Mouse (Mus musculus) neural tube, embryonic 11.5 days (tissue): ENCODE results near the gene Kctd11. TPM values are rescaled to one million over a fixed set of nuclear protein-coding genes. Genes with fewer than 3 reads are reported as not detected.

Source experiments
- ATAC-seq: fragments of 200-750 bp; cut with Nextera tagmentation; 2 replicates; pipeline ENCODE4 v1.8.0; 2017; ENCODE audit warnings: moderate number of reproducible peaks, mild to moderate bottlenecking, moderate TSS enrichment, moderate library complexity; ENCODE audit not compliant: insufficient read depth, low FRiP score, low TSS enrichment
- DNase-seq: peaks from one replicate; pipeline ENCODE4 v3.0.0-alpha.2; 2015; ENCODE audit warnings: low spot score
- H3K27ac ChIP-seq: fragments of 300-500 bp; sonication (generic); 2 replicates; pipeline ENCODE4 v1.5.1; 2014; ENCODE audit warnings: low read depth, mild to moderate bottlenecking, low read length
- H3K27me3 ChIP-seq: fragments of 300-500 bp; sonication (generic); 2 replicates; pipeline ENCODE4 v1.6.1; 2014; ENCODE audit warnings: mild to moderate bottlenecking, low read length, mixed read lengths; ENCODE audit not compliant: control insufficient read depth, insufficient read depth
- H3K36me3 ChIP-seq: fragments of 300-500 bp; sonication (generic); 2 replicates; pipeline ENCODE4 v1.6.1; 2014; ENCODE audit warnings: mild to moderate bottlenecking, low read length, moderate library complexity, mixed read lengths; ENCODE audit not compliant: control insufficient read depth, insufficient read depth
- H3K4me1 ChIP-seq: fragments of 300-500 bp; sonication (generic); 2 replicates; pipeline ENCODE4 v1.6.1; 2014; ENCODE audit warnings: low read length, mixed read lengths; ENCODE audit not compliant: control insufficient read depth, insufficient read depth
- H3K4me2 ChIP-seq: fragments of 300-500 bp; sonication (generic); 2 replicates; pipeline ENCODE4 v1.6.1; 2014; ENCODE audit warnings: low read depth, mild to moderate bottlenecking, moderate library complexity
- H3K4me3 ChIP-seq: fragments of 300-500 bp; sonication (generic); 2 replicates; pipeline ENCODE4 v1.5.1; 2014; ENCODE audit warnings: low read depth, low read length
- H3K9ac ChIP-seq: fragments of 300-500 bp; sonication (generic); 2 replicates; pipeline ENCODE4 v1.6.1; 2014; ENCODE audit warnings: mild to moderate bottlenecking, low read length
- H3K9me3 ChIP-seq: fragments of 300-500 bp; sonication (generic); 2 replicates; pipeline ENCODE4 v1.6.1; 2016; ENCODE audit warnings: low read length; ENCODE audit not compliant: control insufficient read depth
- WGBS: fragments of 180-500 bp; shearing (Covaris S2); extraction: QIAGEN DNeasy Blood & Tissue Kit; methylation state at CpG from one replicate; pipeline ENCODE4 v1.1.7; 2014; 5-methylcytosine and 5-hydroxymethylcytosine counted together
- polyA plus RNA-seq: library from polyadenylated mRNA; unstranded; fragments of >200 nt; fragmentation: Nextera tagmentation; extraction: Ambion mirVana; gene quantifications from 2 replicates; pipeline ENCODE4 v1.2.1, GENCODE M21; 2014

Kctd11 gene
- polyA plus RNA-seq, 1 experiment from 2014 or later = 3.1 TPM

- ATAC-seq (no peak), DNase-seq (no peak)
- WGBS = 44% methylated on average over 9 of the region's 9 CpGs
- Histone ChIP-seq H3K4me1 (peaks cover 27% of the 10 kb centered on the region), H3K27ac (no peak overlapping the region), H3K4me2 (peak overlapping the region; percentile 99), H3K4me3 (peak overlapping the region; percentile 85), H3K9me3 (no peaks in the 10 kb centered on the region), H3K27me3 (no peaks in the 10 kb centered on the region), H3K36me3 (peaks cover 35% of the 10 kb centered on the region), H3K9ac (peak overlapping the region; percentile 85)
These were observed 33.8 kb upstream of the Kctd11 start for GRCm38 (mm10) chr11:69914917-69915430.

- Histone ChIP-seq H3K27ac (peak overlapping the region; percentile 79; the same call in 1 of the 2 replicates), H3K36me3 (peaks cover 39% of the 10 kb centered on the region), H3K27me3 (no peaks in the 10 kb centered on the region), H3K4me1 (peaks cover 22% of the 10 kb centered on the region), H3K9me3 (no peaks in the 10 kb centered on the region), H3K4me2 (peak overlapping the region; percentile 99), H3K4me3 (peak overlapping the region; percentile 85), H3K9ac (peak overlapping the region; percentile 85)
- DNase-seq (peak; percentile 35), ATAC-seq (no peak)
- WGBS = 3% methylated on average over 17 of the region's 17 CpGs
These were observed 33.2 kb upstream of the Kctd11 start for GRCm38 (mm10) chr11:69914372-69914764.

DNA sequence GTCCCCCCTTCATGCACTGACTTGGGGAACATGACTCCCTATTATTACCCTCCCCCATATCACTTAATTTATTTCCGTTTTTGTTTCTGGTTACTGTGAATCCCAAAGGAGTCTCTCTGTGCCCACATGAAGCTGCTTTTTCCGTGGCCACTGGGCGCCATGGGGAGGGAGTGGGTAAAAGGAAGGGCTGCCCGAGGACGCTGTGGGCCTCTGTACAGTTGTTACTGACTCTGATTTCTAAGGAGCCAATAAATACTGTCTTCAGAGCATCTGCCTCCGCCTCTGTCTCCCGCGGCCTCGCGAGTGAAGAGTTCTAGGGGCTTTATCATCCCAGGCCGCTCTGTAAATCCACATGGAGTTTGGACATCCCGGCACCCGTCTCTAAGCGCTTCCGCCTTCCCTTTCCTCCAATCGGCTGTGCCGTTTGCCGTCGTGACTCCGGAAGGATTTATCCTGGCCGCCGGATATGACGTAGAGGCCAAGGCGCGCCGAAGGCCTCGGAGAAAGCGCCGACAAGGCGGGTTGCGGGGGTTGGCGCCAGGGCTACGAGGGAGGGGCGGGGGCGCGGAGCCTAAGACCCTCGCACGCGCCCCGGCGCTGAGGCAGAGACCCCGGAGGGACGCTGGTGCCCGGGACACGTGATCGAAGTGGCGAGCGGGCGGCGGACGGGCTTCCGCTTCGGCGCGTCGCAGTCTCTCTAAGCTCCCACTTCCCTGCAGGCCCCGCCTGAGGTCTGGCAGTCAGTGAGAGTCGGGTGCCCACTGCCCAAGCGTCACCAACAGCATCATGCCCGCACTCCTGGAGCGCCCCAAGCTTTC is 32.6 kb upstream of the Kctd11 start, which contains the start of gene Gps2:
TSS of gene Gps2 (plus strand) at position 335 of the 818 bp plus-strand sequence.
- H3K4me3 ChIP-seq = peak within 1 kb of the TSS; percentile 85
- 2% methylated on average over 61 of the region's 61 CpGs for WGBS
- H3K27me3 ChIP-seq = no peaks in the 10 kb centered on the region
- H3K9me3 ChIP-seq = no peaks in the 10 kb centered on the region
- DNase-seq (peak; percentile 94), ATAC-seq (peak; percentile 90)
- peaks cover 20% of the 10 kb centered on the region for H3K4me1 ChIP-seq
- H3K36me3 ChIP-seq = peaks cover 38% of the 10 kb centered on the region
- peak within 1 kb of the TSS; percentile 99 for H3K4me2 ChIP-seq
- peak within 1 kb of the TSS; percentile 85 for H3K9ac ChIP-seq
- H3K27ac ChIP-seq = peak within 1 kb of the TSS; percentile 79

- ATAC-seq (0 out of 2 replicates have a peak, but pooled peaks have one; percentile 17), DNase-seq (no peak)
- Histone ChIP-seq H3K4me2 (peak overlapping the region; percentile 99), H3K27me3 (no peaks in the 10 kb centered on the region), H3K9ac (peak overlapping the region; percentile 85), H3K27ac (0 out of 2 replicates have a peak overlapping the region, but pooled peaks have one; percentile 24), H3K9me3 (no peaks in the 10 kb centered on the region), H3K4me1 (peaks cover 20% of the 10 kb centered on the region), H3K36me3 (peaks cover 42% of the 10 kb centered on the region), H3K4me3 (peak overlapping the region; percentile 85)
- WGBS = 76% methylated on average over 15 of the region's 15 CpGs
These were observed 31.7 kb upstream of the Kctd11 start for GRCm38 (mm10) chr11:69912716-69913530.

- H3K27ac ChIP-seq = no peak overlapping the region
- no peaks in the 10 kb centered on the region for H3K27me3 ChIP-seq
- H3K9ac ChIP-seq = no peak overlapping the region
- no peaks in the 10 kb centered on the region for H3K9me3 ChIP-seq
- H3K4me2 ChIP-seq = no peak overlapping the region
- H3K36me3 ChIP-seq = peaks cover 46% of the 10 kb centered on the region
- peaks cover 20% of the 10 kb centered on the region for H3K4me1 ChIP-seq
- WGBS = 93% methylated on average over 6 of the region's 6 CpGs
- DNase-seq = no peak
- ATAC-seq = no peak
- H3K4me3 ChIP-seq = no peak overlapping the region
These were observed 30.5 kb upstream of the Kctd11 start for GRCm38 (mm10) chr11:69911701-69912100.

DNA sequence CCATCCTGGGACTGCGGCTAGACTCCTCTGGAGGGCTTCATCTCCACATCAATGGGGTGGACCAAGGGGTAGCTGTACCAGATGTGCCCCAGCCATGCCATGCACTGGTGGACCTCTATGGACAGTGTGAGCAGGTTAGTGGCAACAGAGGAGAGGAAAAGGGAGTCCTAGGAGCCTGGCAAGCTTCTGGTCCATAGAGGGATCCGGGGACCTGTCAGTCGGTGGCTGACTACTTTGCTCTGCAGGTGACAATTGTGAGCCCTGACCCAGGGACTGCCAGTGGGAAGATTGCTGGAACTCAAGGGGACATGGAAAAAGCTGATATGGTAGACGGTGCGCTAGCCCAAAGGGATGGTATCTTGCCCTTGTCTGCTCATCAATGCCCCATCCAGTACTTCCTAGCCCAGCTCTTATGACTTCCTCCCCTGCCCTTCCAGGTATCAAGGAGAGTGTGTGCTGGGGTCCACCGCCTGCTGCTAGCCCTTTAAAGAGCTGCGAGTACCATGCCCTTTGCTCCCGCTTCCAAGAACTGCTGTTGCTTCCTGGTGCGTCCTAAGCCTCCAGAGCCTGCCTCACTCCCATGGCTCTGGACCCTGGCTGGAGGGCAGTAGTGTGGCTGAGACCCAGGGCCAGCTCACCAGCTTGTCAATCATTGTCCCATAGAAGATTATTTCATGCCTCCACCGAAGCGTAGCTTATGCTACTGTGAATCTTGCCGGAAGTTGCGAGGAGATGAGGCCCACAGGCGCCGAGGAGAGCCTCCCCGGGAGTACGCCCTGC is 29.8 kb upstream of the Kctd11 start:
- DNase-seq (no peak), ATAC-seq (no peak)
- WGBS = 92% methylated on average over 17 of the region's 17 CpGs

GRCm38 (mm10) chr11:69910177-69910576 is 29.0 kb upstream of the Kctd11 start:
- Histone ChIP-seq H3K4me1 (peaks cover 14% of the 10 kb centered on the region), H3K27me3 (no peaks in the 10 kb centered on the region), H3K9ac (no peak overlapping the region), H3K4me2 (no peak overlapping the region), H3K27ac (no peak overlapping the region), H3K36me3 (peaks cover 54% of the 10 kb centered on the region), H3K9me3 (no peaks in the 10 kb centered on the region), H3K4me3 (no peak overlapping the region)
- 97% methylated on average over 8 of the region's 8 CpGs for WGBS
- ATAC-seq (no peak), DNase-seq (no peak)

More for the DNA sequence above, 29.8 kb upstream of the Kctd11 start:
- peaks cover 20% of the 10 kb centered on the region for H3K4me1 ChIP-seq
- H3K27ac ChIP-seq = no peak overlapping the region
- no peaks in the 10 kb centered on the region for H3K9me3 ChIP-seq
- no peak overlapping the region for H3K4me2 ChIP-seq
- H3K9ac ChIP-seq = no peak overlapping the region
- no peaks in the 10 kb centered on the region for H3K27me3 ChIP-seq
- peaks cover 48% of the 10 kb centered on the region for H3K36me3 ChIP-seq
- H3K4me3 ChIP-seq = 0 out of 2 replicates have a peak overlapping the region, but pooled peaks have one; percentile 8

- peaks cover 58% of the 10 kb centered on the region for H3K36me3 ChIP-seq
- H3K9me3 ChIP-seq = no peaks in the 10 kb centered on the region
- DNase-seq (no peak), ATAC-seq (no peak)
- H3K27ac ChIP-seq = no peak overlapping the region
- no peak overlapping the region for H3K4me3 ChIP-seq
- WGBS = 87% methylated on average over 5 of the region's 5 CpGs
- H3K4me1 ChIP-seq = peaks cover 5% of the 10 kb centered on the region; the same call in 1 of the 2 replicates
- no peak overlapping the region for H3K9ac ChIP-seq
- no peak overlapping the region for H3K4me2 ChIP-seq
- no peaks in the 10 kb centered on the region for H3K27me3 ChIP-seq
These were observed 28.0 kb upstream of the Kctd11 start for GRCm38 (mm10) chr11:69909174-69909573.
